Mouse (Mus musculus) CH12F3 (cell line): ENCODE data around the gene Srl.

ENCODE experiments used
- in situ Hi-C: fragments of 300-500 bp; cut with MboI; formaldehyde crosslinking; loops from 2 replicates; pipeline ENCODE4 v1.14.3; 2020; ENCODE audit warnings: low sequenced_read_pairs

The Srl gene

DNA sequence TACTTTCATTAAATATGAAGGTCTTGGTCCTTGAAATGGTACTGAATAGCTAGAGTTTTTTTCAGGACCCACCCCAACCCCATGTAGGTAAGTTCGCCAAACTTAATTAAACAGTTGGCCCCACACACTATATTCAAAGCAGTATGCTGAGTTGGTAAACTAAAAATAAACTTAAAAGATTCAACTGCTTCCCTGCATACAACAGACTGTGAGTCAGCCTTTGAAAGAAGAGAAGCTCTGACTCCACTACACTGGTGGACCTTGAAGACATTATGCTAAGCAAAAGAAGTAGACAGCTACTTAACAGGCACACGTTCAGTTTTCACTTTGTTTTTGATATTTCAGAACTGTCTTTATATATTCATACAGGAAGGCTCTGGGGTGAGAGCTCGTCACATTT is 110.6 kb downstream of the Srl start:
- in situ Hi-C loops: no loop called here

DNA sequence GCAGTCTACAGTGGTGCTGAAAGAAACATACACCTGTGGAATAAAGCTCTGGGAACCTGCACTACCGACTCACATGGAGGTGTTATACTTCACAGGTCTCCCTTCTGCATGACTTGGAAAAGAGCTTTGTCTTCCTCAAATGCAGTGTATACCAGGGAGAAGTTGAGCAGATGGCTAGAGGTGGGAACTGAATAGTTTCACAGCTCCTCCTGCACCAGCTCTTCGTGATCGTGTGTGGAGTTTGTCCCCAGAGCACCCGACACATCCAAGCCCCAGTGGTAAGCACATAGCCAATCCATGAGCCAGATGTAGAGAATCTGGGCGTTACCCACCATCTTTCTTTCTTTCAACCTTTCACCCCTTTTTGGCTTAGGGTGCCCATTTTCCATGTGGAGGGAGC is 111.4 kb downstream of the Srl start:
- in situ Hi-C loops: no loop called here
